Mouse (Mus musculus) kidney, adult 18-20 months (tissue): ENCODE data around the gene Trim44.
A peak's percentile ranks its signal among the peaks of the same experiment; 100 is the strongest.

Experiments
- DNase-seq: peaks from one replicate; pipeline ENCODE4 v3.0.0; 2021

The Trim44 gene

GRCm38 (mm10) chr2:102407363-102408184 lies at the start of gene Trim44:
Trim44 (minus strand) TSS chr2:102407828.
- peak; percentile 21 for DNase-seq

- DNase-seq: no peak
Observed at GRCm38 (mm10) chr2:102455126-102455525, 47.5 kb upstream of the Trim44 start.

- peak; percentile 12 for DNase-seq
Observed at GRCm38 (mm10) chr2:102453447-102453846, 45.8 kb upstream of the Trim44 start.

- DNase-seq: peak; percentile 54
Observed at GRCm38 (mm10) chr2:102451671-102452549, 44.3 kb upstream of the Trim44 start, which contains the start of gene Fjx1. Fjx1 (minus strand) TSS chr2:102452499.

- DNase-seq: peak; percentile 60
Observed at GRCm38 (mm10) chr2:102450761-102451670, 43.4 kb upstream of the Trim44 start.

- peak; percentile 77 for DNase-seq
Observed at GRCm38 (mm10) chr2:102450248-102450760, 42.7 kb upstream of the Trim44 start.

GRCm38 (mm10) chr2:102449630-102450247 lies 42.1 kb upstream of the Trim44 start:
- no peak for DNase-seq

- no peak for DNase-seq
Observed at GRCm38 (mm10) chr2:102449056-102449455, 41.4 kb upstream of the Trim44 start.

GRCm38 (mm10) chr2:102447831-102448230 lies 40.2 kb upstream of the Trim44 start:
- no peak for DNase-seq

GRCm38 (mm10) chr2:102446851-102447250 lies 39.2 kb upstream of the Trim44 start:
- no peak for DNase-seq

GRCm38 (mm10) chr2:102437357-102438030 lies 29.9 kb upstream of the Trim44 start:
- DNase-seq: no peak

GRCm38 (mm10) chr2:102433879-102434278 lies 26.3 kb upstream of the Trim44 start:
- DNase-seq: no peak

GRCm38 (mm10) chr2:102431084-102431483 lies 23.5 kb upstream of the Trim44 start:
- DNase-seq: no peak

- DNase-seq: no peak
Observed at GRCm38 (mm10) chr2:102427974-102428373, 20.3 kb upstream of the Trim44 start.

- DNase-seq: no peak
Observed at GRCm38 (mm10) chr2:102426434-102426833, 18.8 kb upstream of the Trim44 start.

GRCm38 (mm10) chr2:102416149-102416743 lies 8.6 kb upstream of the Trim44 start:
- DNase-seq: no peak

- no peak for DNase-seq
Observed at GRCm38 (mm10) chr2:102412738-102413137, 5.1 kb upstream of the Trim44 start.

GRCm38 (mm10) chr2:102410615-102411014 lies 3.0 kb upstream of the Trim44 start:
- no peak for DNase-seq

GRCm38 (mm10) chr2:102409741-102410140 lies 2.1 kb upstream of the Trim44 start:
- no peak for DNase-seq
